ENCODE assay signal across 25 mouse cellular contexts in the genomic region with DNA sequence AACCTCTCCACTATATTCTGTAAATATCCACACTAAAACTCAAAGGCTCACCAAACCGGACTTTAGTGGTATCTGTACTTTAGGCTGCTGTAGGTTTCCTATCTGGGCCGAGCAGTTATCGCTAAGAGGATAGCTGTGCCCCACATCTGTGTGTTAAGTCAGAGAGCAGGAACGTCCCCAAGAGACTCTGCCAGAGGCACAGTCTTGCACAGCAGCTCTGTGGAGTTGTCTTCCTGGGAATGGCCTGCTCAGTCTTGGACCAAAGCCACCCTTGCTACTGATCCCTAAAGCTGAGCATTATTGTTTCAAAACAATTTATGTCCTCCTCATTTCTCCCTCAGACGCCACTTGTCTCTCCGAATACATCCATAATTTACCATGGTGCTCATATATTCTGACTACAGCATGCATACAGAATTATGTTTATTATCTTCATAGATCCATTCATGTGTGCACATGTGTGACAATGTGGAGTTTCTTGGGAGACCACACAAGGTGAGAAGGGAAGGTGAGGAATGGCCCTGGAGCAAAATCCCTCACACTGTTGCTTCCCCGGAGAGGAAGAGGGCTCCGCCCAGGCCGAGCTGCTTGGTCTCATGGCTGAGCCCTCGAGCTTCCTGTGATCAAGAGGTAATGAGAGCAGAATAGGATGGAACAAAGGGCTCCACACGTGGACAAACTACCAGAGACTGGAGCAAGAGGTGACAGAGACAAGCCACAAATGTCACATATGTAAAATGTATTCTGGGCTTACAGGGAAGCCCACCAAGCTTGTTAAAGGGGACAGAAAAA. TPM values are rescaled to one million over a fixed set of nuclear protein-coding genes. Genes with fewer than 3 reads are reported as not detected.
DNase-seq lines count a peak whose midpoint lies in the region; ATAC-seq and TF ChIP-seq lines count a peak whose summit lies in the region.
"Had no signal": no experiment of that assay in that cellular context is flagged by ENCODE, and none has a peak within 500 bp of the region (broad histone marks: within the 10 kb centered on the region; RNA-seq: fewer than 3 reads in every experiment).

No protein-coding gene starts in this region.

- peaks cover 15% of the 10 kb centered on the region; the same call in 1 of the 2 replicates for H3K4me1 ChIP-seq in embryonic facial prominence, embryonic 14.5 days (ENCODE audit: control insufficient read depth, insufficient read depth, low read length)
- peaks cover 26% of the 10 kb centered on the region for H3K4me1 ChIP-seq in embryonic facial prominence, embryonic 10.5 days
- H3K4me1 ChIP-seq in kidney, embryonic 15.5 days, result peaks cover 40% of the 10 kb centered on the region
- H3K4me1 ChIP-seq in kidney, adult 2 months (ENCODE audit: control insufficient read depth, insufficient read depth, low read length), result peaks cover 25% of the 10 kb centered on the region
- peaks cover 4% of the 10 kb centered on the region for H3K4me1 ChIP-seq in ES-Bruce4 (ENCODE audit: control insufficient read depth, insufficient read depth, low read length)
- peaks cover 25% of the 10 kb centered on the region for H3K4me1 ChIP-seq in limb, embryonic 12.5 days (replicated peaks)

- TF ChIP-seq EP300 in ES-Bruce4 (IDR thresholded peaks at IDR 0.05; ENCODE audit: insufficient read depth, low read depth, low read length), result peak; percentile 71; the same call in 1 of the 2 replicates

- WGBS in embryonic facial prominence, embryonic 14.5 days, result 57% methylated on average over 11 of the region's 11 CpGs
- WGBS in embryonic facial prominence, embryonic 10.5 days, result 77% methylated on average over 11 of the region's 11 CpGs
- WGBS in kidney, embryonic 15.5 days, result 64% methylated on average over 11 of the region's 11 CpGs
- 68% methylated on average over 11 of the region's 11 CpGs for WGBS in kidney, adult 2 months
- 70% methylated on average over 11 of the region's 11 CpGs for WGBS in limb, embryonic 12.5 days

- no peak overlapping the region for H3K9ac ChIP-seq in embryonic facial prominence, embryonic 14.5 days (ENCODE audit: low read depth, low read length)
- H3K9ac ChIP-seq in kidney, embryonic 15.5 days, result no peak overlapping the region
- no peak overlapping the region for H3K9ac ChIP-seq in ES-Bruce4 (ENCODE audit: low read depth, poor library complexity, severe bottlenecking)
- H3K9ac ChIP-seq in limb, embryonic 12.5 days (replicated peaks), result no peak overlapping the region
- H3K9ac ChIP-seq: embryonic facial prominence, embryonic 15.5 days; forebrain, postnatal 0 days; hindbrain, embryonic 12.5 days; hindbrain, embryonic 15.5 days had no signal

- no peaks in the 10 kb centered on the region for H3K36me3 ChIP-seq in embryonic facial prominence, embryonic 14.5 days (ENCODE audit: control insufficient read depth, insufficient read depth, low read length)
- H3K36me3 ChIP-seq in embryonic facial prominence, embryonic 10.5 days (replicated peaks), result no peaks in the 10 kb centered on the region
- no peaks in the 10 kb centered on the region for H3K36me3 ChIP-seq in kidney, embryonic 15.5 days
- no peaks in the 10 kb centered on the region for H3K36me3 ChIP-seq in kidney, adult 2 months (ENCODE audit: control insufficient read depth, insufficient read depth, low read length)
- no peaks in the 10 kb centered on the region for H3K36me3 ChIP-seq in ES-Bruce4 (ENCODE audit: control insufficient read depth, insufficient read depth, low read length, poor library complexity, severe bottlenecking)
- no peaks in the 10 kb centered on the region for H3K36me3 ChIP-seq in limb, embryonic 12.5 days
- H3K36me3 ChIP-seq: embryonic facial prominence, embryonic 15.5 days; G1E; heart, embryonic 10.5 days; hindbrain, embryonic 12.5 days; hindbrain, embryonic 15.5 days had no signal

- H3K27me3 ChIP-seq in embryonic facial prominence, embryonic 14.5 days (replicated peaks; ENCODE audit: control insufficient read depth, insufficient read depth, low read length), result no peaks in the 10 kb centered on the region
- no peaks in the 10 kb centered on the region for H3K27me3 ChIP-seq in embryonic facial prominence, embryonic 10.5 days (replicated peaks; ENCODE audit: low read depth, poor library complexity, severe bottlenecking)
- no peaks in the 10 kb centered on the region for H3K27me3 ChIP-seq in kidney, embryonic 15.5 days
- H3K27me3 ChIP-seq in kidney, adult 2 months (replicated peaks; ENCODE audit: control insufficient read depth, insufficient read depth, low read length), result no peaks in the 10 kb centered on the region
- H3K27me3 ChIP-seq in ES-Bruce4 (ENCODE audit: control insufficient read depth, insufficient read depth, low read length, poor library complexity, severe bottlenecking), result no peaks in the 10 kb centered on the region
- H3K27me3 ChIP-seq in limb, embryonic 12.5 days, result peaks cover 3% of the 10 kb centered on the region; the same call in 1 of the 2 replicates
- H3K27me3 ChIP-seq: embryonic facial prominence, embryonic 15.5 days; hindbrain, embryonic 12.5 days; hindbrain, embryonic 15.5 days; Patski had no signal

- H3K27ac ChIP-seq in embryonic facial prominence, embryonic 14.5 days (replicated peaks; ENCODE audit: low read depth, low read length), result no peak overlapping the region
- no peak overlapping the region for H3K27ac ChIP-seq in embryonic facial prominence, embryonic 10.5 days (replicated peaks)
- H3K27ac ChIP-seq in kidney, embryonic 15.5 days, result 0 out of 2 replicates have a peak overlapping the region, but pooled peaks have one; percentile 15
- no peak overlapping the region for H3K27ac ChIP-seq in kidney, adult 2 months (ENCODE audit: insufficient read depth, low read depth, low read length)
- peak overlapping the region; percentile 41; the same call in 1 of the 2 replicates for H3K27ac ChIP-seq in ES-Bruce4 (ENCODE audit: insufficient read depth, low read length)
- H3K27ac ChIP-seq in limb, embryonic 12.5 days, result peak overlapping the region; percentile 7; the same call in 1 of the 2 replicates
- H3K27ac ChIP-seq: embryonic facial prominence, embryonic 15.5 days; gastrocnemius, adult 2 months; heart, adult 2 months; heart, embryonic 10.5 days; hindbrain, embryonic 12.5 days; hindbrain, embryonic 15.5 days had no signal

- no peak for TF ChIP-seq CTCF in kidney, adult 2 months (conservative IDR thresholded peaks at IDR 0.05; ENCODE audit: insufficient read depth, insufficient read length, low read depth, low read length)
- TF ChIP-seq CTCF in ES-Bruce4 (IDR thresholded peaks at IDR 0.05; ENCODE audit: low read depth, low read length), result no peak

- peak; percentile 33 for DNase-seq in embryonic facial prominence, embryonic 14.5 days (ENCODE audit: low spot score)
- no peak for DNase-seq in embryonic facial prominence, embryonic 10.5 days (ENCODE audit: low spot score)
- no peak for DNase-seq in kidney, adult 2 months
- no peak for DNase-seq in adrenal gland, adult 2 months
- DNase-seq: adrenal gland, adult 8-10 months; adrenal gland, postnatal 25 days; cerebellum, adult 11-12 months; cerebellum, adult 8-10 months; cerebellum, postnatal 10 days; cerebellum, postnatal 36 days; embryo, embryonic 11 days; forebrain, postnatal 0 days; gastrocnemius, adult 2 months; gastrocnemius, postnatal 14 days; heart, adult 2 months had no signal

- TF ChIP-seq POLR2A in kidney, adult 2 months (IDR thresholded peaks at IDR 0.05; ENCODE audit: low read depth, low read length), result no peak
- no peak for TF ChIP-seq POLR2A in ES-Bruce4 (IDR thresholded peaks at IDR 0.05; ENCODE audit: insufficient read depth, low read length)

- no peak overlapping the region for H3K4me3 ChIP-seq in embryonic facial prominence, embryonic 14.5 days (ENCODE audit: low read depth, low read length)
- H3K4me3 ChIP-seq in embryonic facial prominence, embryonic 10.5 days, result no peak overlapping the region
- H3K4me3 ChIP-seq in kidney, embryonic 15.5 days (replicated peaks), result no peak overlapping the region
- H3K4me3 ChIP-seq in kidney, adult 2 months (ENCODE audit: insufficient read depth, low read depth, low read length), result no peak overlapping the region
- no peak overlapping the region for H3K4me3 ChIP-seq in ES-Bruce4 (ENCODE audit: low read depth, low read length)
- no peak overlapping the region for H3K4me3 ChIP-seq in limb, embryonic 12.5 days (replicated peaks)
- H3K4me3 ChIP-seq: embryonic facial prominence, embryonic 15.5 days; gastrocnemius, adult 2 months; heart, adult 2 months; heart, embryonic 10.5 days; hindbrain, embryonic 12.5 days; hindbrain, embryonic 15.5 days had no signal

- no peaks in the 10 kb centered on the region for H3K9me3 ChIP-seq in embryonic facial prominence, embryonic 14.5 days (ENCODE audit: control insufficient read depth, low read length)
- H3K9me3 ChIP-seq in embryonic facial prominence, embryonic 10.5 days, result no peaks in the 10 kb centered on the region
- H3K9me3 ChIP-seq in kidney, embryonic 15.5 days (replicated peaks), result no peaks in the 10 kb centered on the region
- H3K9me3 ChIP-seq in ES-Bruce4 (replicated peaks; ENCODE audit: control insufficient read depth, insufficient read depth, low read length, poor library complexity, severe bottlenecking), result no peaks in the 10 kb centered on the region
- no peaks in the 10 kb centered on the region for H3K9me3 ChIP-seq in limb, embryonic 12.5 days
- H3K9me3 ChIP-seq: embryonic facial prominence, embryonic 15.5 days; heart, embryonic 10.5 days; hindbrain, embryonic 12.5 days; hindbrain, embryonic 15.5 days had no signal

- no peak for ATAC-seq in embryonic facial prominence, embryonic 14.5 days (ENCODE audit: low read depth)
- no peak for ATAC-seq in kidney, embryonic 15.5 days (replicated peaks; ENCODE audit: low FRiP score)
- no peak for ATAC-seq in limb, embryonic 12.5 days (ENCODE audit: insufficient number of reproducible peaks, insufficient read depth, low FRiP score, low TSS enrichment, low read depth)
- ATAC-seq: forebrain, embryonic 14.5 days; forebrain, postnatal 0 days; Patski had no signal

- no peak overlapping the region for H3K4me2 ChIP-seq in embryonic facial prominence, embryonic 14.5 days (ENCODE audit: low read depth, low read length)
- H3K4me2 ChIP-seq in kidney, embryonic 15.5 days, result no peak overlapping the region
- H3K4me2 ChIP-seq in limb, embryonic 12.5 days, result no peak overlapping the region
- H3K4me2 ChIP-seq: embryonic facial prominence, embryonic 15.5 days; hindbrain, embryonic 12.5 days; hindbrain, embryonic 15.5 days had no signal

RNA-seq across cellular contexts. Expression of a gene that starts 40.9 kb away (rescaled TPM):
- polyA plus RNA-seq in embryonic facial prominence, embryonic 14.5 days (2014; fragmentation: Nextera tagmentation; extraction: Ambion mirVana), result 23.1 and 24.0 TPM in 2 replicates
- 25.1 and 26.5 TPM in 2 replicates for polyA plus RNA-seq in embryonic facial prominence, embryonic 10.5 days (2016; fragmentation: Nextera tagmentation; extraction: Ambion mirVana)
- 25.4 and 28.7 TPM in 2 replicates for polyA plus RNA-seq in kidney, embryonic 15.5 days (2015; fragmentation: Nextera tagmentation; extraction: Ambion mirVana)
- 14.8 and 18.1 TPM in 2 replicates for polyA plus RNA-seq in kidney, adult 2 months (2012; rRNA removed)
- polyA plus RNA-seq in ES-Bruce4 (2011; ENCODE audit: insufficient read depth, insufficient read length, low read depth, missing spikeins), result 32.1 and 37.6 TPM in 2 replicates
- 22.3 and 23.1 TPM in 2 replicates for polyA plus RNA-seq in limb, embryonic 12.5 days (2016; fragmentation: Nextera tagmentation; extraction: Ambion mirVana)
- 10 to 100 TPM; 16.4 to 21.3 TPM for total RNA-seq in adrenal gland, adult 2 months (2021)
- 11.8 and 13.7 TPM in 2 replicates for polyA plus RNA-seq in adrenal gland, adult 2 months (2012; rRNA removed)
- total RNA-seq: G1E had no signal
- polyA plus RNA-seq: G1E had no signal

Comparison
In these comparisons a context has a peak if more than half of its experiments do, and no peak if none do; other contexts are left out.
1. H3K27ac ChIP-seq: peak in kidney, embryonic 15.5 days (single experiment), ES-Bruce4 (single experiment) and limb, embryonic 12.5 days (single experiment); none in embryonic facial prominence, embryonic 14.5 days (single experiment), embryonic facial prominence, embryonic 10.5 days (single experiment) and kidney, adult 2 months (single experiment).